Mouse (Mus musculus) hematopoietic stem cell, adult 5-6 weeks (primary cell): Measurements from ENCODE around the gene Slc25a3. TPM values are rescaled to one million over a fixed set of nuclear protein-coding genes. Genes with fewer than 3 reads are reported as not detected.

ENCODE experiments used
- total RNA-seq: library from RNA; stranded (forward); fragments of 172-1452, 232-1000 nt; gene quantifications from 2 replicates; pipeline ENCODE4 v1.2.3, GENCODE M21; 2017

The Slc25a3 gene
- total RNA-seq, 1 experiment from 2014 or later, result 260 TPM

Other genes starting within 250 kb of the Slc25a3 start
- 17.8 and 22.3 TPM in 2 replicates for gene Apaf1, start 41.3 kb downstream of the Slc25a3 start, total RNA-seq
- 25.9 and 33.6 TPM in 2 replicates for gene Ikbip, start 41.1 kb downstream of the Slc25a3 start, total RNA-seq
- gene Tmpo, start 57.3 kb upstream of the Slc25a3 start, total RNA-seq, result 447 and 595 TPM in 2 replicates